Mouse (Mus musculus) spleen, adult 2 months (tissue): ENCODE results near the gene Cacng2. TPM values are rescaled to one million over a fixed set of nuclear protein-coding genes. Genes with fewer than 3 reads are reported as not detected.

Experiments used
- DNase-seq, 2 experiments: peaks; one replicate each; pipeline versions ENCODE4 v3.0.0 to v3.0.0-alpha.2; 2012 to 2021; ENCODE audit warnings: low spot score in 2 of 2, low read depth in 1 of 2
- H3K27ac ChIP-seq: fragments of 200-500 bp; 2 replicates; pipeline ENCODE4 v1.5.1; 2012; ENCODE audit warnings: low read length, inconsistent platforms; ENCODE audit not compliant: insufficient read depth
- H3K27me3 ChIP-seq: fragments of 200-500 bp; 2 replicates; pipeline ENCODE4 v1.6.1; 2012; ENCODE audit warnings: mild to moderate bottlenecking, moderate library complexity, low read length, inconsistent platforms; ENCODE audit not compliant: control insufficient read depth, insufficient read depth
- H3K36me3 ChIP-seq: fragments of 200-500 bp; 2 replicates; pipeline ENCODE4 v1.6.1; 2012; ENCODE audit warnings: mild to moderate bottlenecking, low read length, inconsistent platforms; ENCODE audit not compliant: control insufficient read depth, insufficient read depth
- H3K4me1 ChIP-seq: fragments of 200-500 bp; 2 replicates; pipeline ENCODE4 v1.6.1; 2011; ENCODE audit warnings: inconsistent platforms; ENCODE audit not compliant: control insufficient read depth, insufficient read depth, insufficient read length
- H3K4me3 ChIP-seq: fragments of 200-500 bp; 2 replicates; pipeline ENCODE4 v1.5.1; 2011; ENCODE audit warnings: mild to moderate bottlenecking, inconsistent platforms; ENCODE audit not compliant: insufficient read depth, insufficient read length; ENCODE audit errors: extremely low read depth
- CTCF ChIP-seq: fragments of 200-500 bp; IDR thresholded peaks from 2 replicates; pipeline ENCODE4 v1.5.1; 2011; ENCODE audit warnings: mild to moderate bottlenecking, inconsistent platforms; ENCODE audit not compliant: insufficient read depth, insufficient read length, insufficient replicate concordance; ENCODE audit errors: extremely low read depth
- POLR2A ChIP-seq: fragments of 200-500 bp; IDR thresholded peaks from 2 replicates; pipeline ENCODE4 v1.6.1; 2011; ENCODE audit warnings: low read depth, low read length, inconsistent platforms
- WGBS: fragments of 180-500 bp; shearing (Covaris S2); methylation state at CpG from one replicate; pipeline ENCODE4 v1.1.7; 2018; 5-methylcytosine and 5-hydroxymethylcytosine counted together
- polyA plus RNA-seq: library from polyadenylated mRNA; depleted of rRNA; stranded (reverse); fragments of >200 nt; gene quantifications from 2 replicates; pipeline ENCODE4 v1.2.3, GENCODE M21; 2012

Gene Cacng2
- polyA plus RNA-seq, 1 experiment, result not detected

DNA sequence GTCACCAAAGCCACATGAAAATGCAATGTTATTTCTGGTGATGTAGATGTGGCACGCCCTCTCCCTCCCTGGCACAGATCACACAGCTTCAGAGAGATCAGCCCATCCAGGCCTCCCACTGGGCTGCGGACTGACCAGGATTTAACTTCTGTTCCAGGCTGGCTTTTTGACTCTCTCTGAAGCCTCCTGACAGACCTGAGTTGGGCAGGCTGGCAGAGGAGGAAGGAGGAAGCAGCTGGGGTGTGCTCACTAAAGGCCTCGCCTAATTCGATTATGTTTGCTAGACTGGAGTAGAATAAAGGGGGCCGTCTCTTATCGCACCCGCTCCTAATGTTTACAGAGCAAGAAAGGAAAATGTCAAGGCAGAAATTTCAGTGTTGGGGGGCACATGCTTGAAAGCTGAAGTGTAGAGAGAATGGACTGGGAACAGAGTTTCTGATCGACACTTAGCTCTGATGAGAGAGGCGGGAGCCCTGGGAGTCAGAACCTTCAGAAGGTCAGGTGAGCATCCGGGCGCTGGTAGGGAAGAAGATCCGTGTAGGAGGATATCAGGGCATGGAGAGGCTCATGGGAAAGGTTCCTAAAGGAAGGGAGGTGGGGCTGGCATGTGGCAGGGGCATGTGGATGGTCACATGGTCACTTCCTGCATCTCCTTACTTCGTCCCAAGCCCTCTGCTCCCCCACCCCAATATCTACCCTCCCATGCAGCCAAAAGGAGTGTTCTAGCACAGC, 36.8 kb downstream of the Cacng2 start:
- H3K4me3 ChIP-seq, result no peak overlapping the region
- no peak for DNase-seq
- H3K27me3 ChIP-seq, result no peaks in the 10 kb centered on the region
- 72% methylated on average over 13 of the region's 13 CpGs for WGBS
- H3K27ac ChIP-seq, result no peak overlapping the region
- no peak for TF ChIP-seq POLR2A
- no peak for TF ChIP-seq CTCF
- H3K4me1 ChIP-seq, result no peaks in the 10 kb centered on the region
- H3K36me3 ChIP-seq, result no peaks in the 10 kb centered on the region

DNA sequence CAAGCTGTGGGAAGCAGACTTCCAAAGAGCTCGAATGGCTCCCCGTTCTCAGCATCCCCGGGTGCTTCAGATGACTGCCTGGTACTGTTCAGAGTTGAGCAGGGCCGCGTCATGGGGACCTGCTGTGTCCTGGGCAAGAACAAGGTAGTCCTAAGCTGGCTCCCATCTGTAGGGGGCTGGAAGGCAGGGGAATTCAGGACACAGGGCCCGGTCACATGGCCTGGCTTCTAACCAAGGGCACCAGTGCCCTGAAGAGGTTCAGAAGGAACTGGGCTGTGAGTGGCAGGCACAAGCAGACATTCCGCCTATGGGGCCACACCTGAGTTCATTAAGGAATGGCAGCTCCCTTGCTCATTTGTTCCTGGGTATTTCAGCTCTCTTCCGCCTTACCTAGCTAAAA, 37.7 kb downstream of the Cacng2 start:
- DNase-seq, result no peak
- WGBS, result 64% methylated on average over 8 of the region's 8 CpGs
- TF ChIP-seq CTCF, result no peak
- TF ChIP-seq POLR2A, result no peak
- Histone ChIP-seq H3K27ac (no peak overlapping the region), H3K4me1 (no peaks in the 10 kb centered on the region), H3K27me3 (no peaks in the 10 kb centered on the region), H3K36me3 (no peaks in the 10 kb centered on the region), H3K4me3 (no peak overlapping the region)

DNA sequence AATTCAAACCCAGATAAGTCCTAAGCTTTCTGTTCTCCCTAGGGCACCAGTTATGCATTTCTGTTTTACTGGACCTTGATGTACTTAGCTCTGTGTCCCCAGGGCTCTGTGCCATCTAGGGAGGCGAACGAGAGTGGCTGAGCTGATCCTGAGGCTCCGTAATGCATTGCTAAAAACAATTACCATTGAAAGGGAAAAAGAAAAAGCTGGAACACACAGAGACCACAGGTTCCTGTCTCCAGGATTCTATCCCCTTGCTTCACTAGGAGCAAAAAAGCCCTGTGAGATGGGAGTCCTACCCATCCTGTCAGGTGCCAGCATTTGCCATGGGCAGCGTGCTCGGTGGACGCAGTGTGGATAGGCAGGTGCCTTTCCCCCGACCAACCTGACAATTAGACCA, 38.4 kb downstream of the Cacng2 start:
- no peak overlapping the region for H3K4me3 ChIP-seq
- no peak overlapping the region for H3K27ac ChIP-seq
- no peaks in the 10 kb centered on the region for H3K27me3 ChIP-seq
- WGBS, result 89% methylated on average over 7 of the region's 7 CpGs
- no peaks in the 10 kb centered on the region for H3K36me3 ChIP-seq
- no peak for DNase-seq
- no peak for TF ChIP-seq CTCF
- TF ChIP-seq POLR2A, result no peak
- no peaks in the 10 kb centered on the region for H3K4me1 ChIP-seq

DNA sequence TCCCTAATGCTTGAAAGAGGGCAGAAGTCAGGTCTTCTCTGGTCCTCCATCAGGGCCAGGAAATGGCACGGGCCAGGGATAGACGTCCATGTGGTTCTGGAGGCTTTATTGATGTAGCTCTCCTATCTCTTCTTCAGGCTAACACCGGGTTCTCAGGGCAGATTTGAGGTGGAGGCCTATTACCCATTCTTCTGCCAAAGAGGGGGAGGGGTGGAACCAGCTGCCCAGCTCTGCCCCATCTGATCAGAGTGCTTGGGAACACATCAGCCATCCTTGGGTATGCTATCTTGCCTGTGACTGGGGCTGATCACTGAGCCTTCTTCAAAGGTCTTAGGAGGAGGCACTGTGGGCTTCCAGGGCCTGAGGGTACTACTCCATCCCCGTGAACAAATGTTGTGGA, 39.5 kb downstream of the Cacng2 start:
- H3K36me3 ChIP-seq, result no peaks in the 10 kb centered on the region
- WGBS, result 72% methylated on average over 4 of the region's 4 CpGs
- H3K4me3 ChIP-seq, result no peak overlapping the region
- no peak overlapping the region for H3K27ac ChIP-seq
- TF ChIP-seq CTCF, result no peak
- TF ChIP-seq POLR2A, result no peak
- no peak for DNase-seq
- H3K27me3 ChIP-seq, result no peaks in the 10 kb centered on the region
- no peaks in the 10 kb centered on the region for H3K4me1 ChIP-seq

DNA sequence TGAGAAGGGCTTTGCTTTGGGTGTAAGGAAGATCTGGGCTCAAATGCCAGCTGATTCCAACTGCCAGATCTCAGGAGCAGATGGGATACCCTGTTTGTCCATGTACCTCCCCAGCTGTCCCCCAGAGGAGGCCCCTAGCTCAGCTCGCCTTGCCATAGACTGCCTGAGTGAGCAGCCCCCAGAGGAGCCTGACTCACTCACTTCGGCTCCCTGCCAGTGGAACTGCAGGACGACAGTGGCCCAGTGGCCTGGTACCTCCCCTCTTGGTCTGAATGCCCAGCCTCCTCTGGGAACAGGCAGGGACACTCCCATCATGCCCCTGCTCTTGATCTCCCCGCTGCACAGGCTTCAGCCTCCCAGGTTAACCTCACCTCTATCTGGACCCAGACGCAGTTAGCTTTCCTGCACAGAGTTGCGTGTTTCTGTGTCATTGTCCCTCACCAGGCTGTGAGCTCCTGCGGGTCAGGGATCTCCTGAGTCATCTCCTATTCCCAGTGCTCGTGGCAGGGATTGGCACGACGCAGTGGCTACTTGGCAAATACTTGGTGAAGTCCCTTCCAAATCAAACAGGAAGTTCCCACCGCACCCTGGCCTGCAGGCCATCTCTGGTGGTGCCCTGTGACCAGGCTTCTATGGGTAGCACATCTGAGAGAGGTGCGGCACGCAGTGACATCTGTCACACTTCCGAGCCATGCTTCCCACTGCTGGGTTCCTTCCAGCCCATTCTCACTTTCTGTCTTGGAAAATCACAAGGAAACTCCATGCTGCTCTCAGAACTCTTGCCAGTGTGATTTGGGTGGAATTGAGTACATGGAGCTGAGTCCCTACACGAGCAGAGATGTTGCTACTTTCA, 40.8 kb downstream of the Cacng2 start:
- 69% methylated on average over 15 of the region's 15 CpGs for WGBS
- Histone ChIP-seq H3K36me3 (no peaks in the 10 kb centered on the region), H3K27ac (no peak overlapping the region), H3K27me3 (no peaks in the 10 kb centered on the region), H3K4me3 (no peak overlapping the region), H3K4me1 (no peaks in the 10 kb centered on the region)
- no peak for TF ChIP-seq CTCF
- no peak for TF ChIP-seq POLR2A
- no peak for DNase-seq

DNA sequence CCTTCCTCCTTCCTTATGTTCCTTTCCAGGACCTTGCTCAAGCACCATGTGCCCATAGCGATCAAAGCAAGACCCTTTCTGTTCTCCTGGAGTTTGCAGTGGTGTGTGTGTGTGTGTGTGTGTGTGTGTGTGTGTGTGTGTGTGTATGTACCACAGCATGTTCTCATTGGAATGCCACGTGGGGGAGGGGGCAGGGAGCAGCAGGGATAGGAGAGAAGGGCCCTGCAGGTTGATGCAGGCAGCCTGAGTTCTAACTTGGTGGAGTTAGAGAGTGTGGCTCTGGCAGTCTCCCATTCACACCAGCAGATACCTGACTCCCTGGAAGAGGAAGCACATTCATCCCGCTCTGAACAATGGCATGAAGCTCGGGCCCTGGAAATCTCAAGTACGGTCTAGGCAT, 41.6 kb downstream of the Cacng2 start:
- Histone ChIP-seq H3K36me3 (no peaks in the 10 kb centered on the region), H3K4me3 (no peak overlapping the region), H3K27me3 (no peaks in the 10 kb centered on the region), H3K27ac (no peak overlapping the region), H3K4me1 (no peaks in the 10 kb centered on the region)
- whole genome bisulfite sequencing, result 67% methylated on average over 4 of the region's 5 CpGs
- TF ChIP-seq CTCF (no peak), POLR2A (no peak)
- DNase-seq, result no peak

DNA sequence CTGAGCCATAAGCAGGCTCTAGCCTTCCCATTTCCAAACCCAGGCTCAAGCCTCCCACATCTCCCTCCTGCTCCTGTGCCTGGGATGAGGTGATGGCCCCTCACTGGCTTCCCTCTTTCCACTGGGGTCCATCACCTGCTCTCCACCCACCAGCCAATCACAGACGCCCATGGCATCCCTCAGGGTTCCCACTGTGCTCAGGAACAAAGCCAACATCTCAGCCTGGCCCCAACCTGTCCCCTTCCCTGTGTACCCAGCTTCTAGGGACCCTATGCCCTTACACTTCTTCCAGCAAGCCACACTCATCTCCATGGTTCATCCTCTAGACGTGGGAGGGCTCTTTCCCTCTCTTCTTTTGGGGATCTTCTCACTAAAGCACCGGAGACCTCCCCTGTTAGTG, 43.9 kb downstream of the Cacng2 start:
- H3K4me1 ChIP-seq, result no peaks in the 10 kb centered on the region
- H3K27ac ChIP-seq, result no peak overlapping the region
- H3K36me3 ChIP-seq, result no peaks in the 10 kb centered on the region
- TF ChIP-seq POLR2A (no peak), CTCF (no peak)
- no peaks in the 10 kb centered on the region for H3K27me3 ChIP-seq
- H3K4me3 ChIP-seq, result no peak overlapping the region
- DNase-seq, result no peak
- WGBS, result 27% methylated on average over 3 of the region's 3 CpGs
